Mouse (Mus musculus) liver, postnatal 0 days (tissue): ENCODE measurements around the gene Cog4. TPM values are rescaled to one million over a fixed set of nuclear protein-coding genes. Genes with fewer than 3 reads are reported as not detected.

Experiments
- ATAC-seq: fragments of 200-750 bp; cut with Nextera tagmentation; 2 replicates; pipeline ENCODE4 v1.8.0; 2017; ENCODE audit warnings: mild to moderate bottlenecking, moderate library complexity
- DNase-seq: peaks from one replicate; pipeline ENCODE4 v3.0.0-alpha.2; 2016
- H3K27ac ChIP-seq: fragments of 300-500 bp; sonication (generic); 2 replicates; pipeline ENCODE4 v1.5.1; 2014; ENCODE audit warnings: antibody characterized with exemption, moderate library complexity, mild to moderate bottlenecking, low read depth
- H3K27me3 ChIP-seq: fragments of 300-500 bp; sonication (generic); 2 replicates; pipeline ENCODE4 v1.6.1; 2014; ENCODE audit warnings: low read length, control low read depth, mixed read lengths; ENCODE audit not compliant: insufficient read depth
- H3K36me3 ChIP-seq: fragments of 300-500 bp; sonication (generic); replicated peaks from 2 replicates; pipeline ENCODE4 v1.6.1; 2014; ENCODE audit warnings: mild to moderate bottlenecking, control low read depth, low read length, moderate library complexity, mixed read lengths; ENCODE audit not compliant: insufficient read depth
- H3K4me1 ChIP-seq: fragments of 300-500 bp; sonication (generic); 2 replicates; pipeline ENCODE4 v1.6.1; 2014; ENCODE audit warnings: antibody characterized with exemption, mild to moderate bottlenecking, control low read depth; ENCODE audit not compliant: insufficient read depth
- H3K4me2 ChIP-seq: fragments of 300-500 bp; sonication (generic); 2 replicates; pipeline ENCODE4 v1.6.1; 2014; ENCODE audit warnings: low read depth, mild to moderate bottlenecking, low read length, moderate library complexity, mixed read lengths
- H3K4me3 ChIP-seq: fragments of 300-500 bp; sonication (generic); 2 replicates; pipeline ENCODE4 v1.5.1; 2014; ENCODE audit warnings: low read depth, low read length
- H3K9ac ChIP-seq: fragments of 300-500 bp; sonication (generic); replicated peaks from 2 replicates; pipeline ENCODE4 v1.6.1; 2014; ENCODE audit warnings: mild to moderate bottlenecking, moderate library complexity
- H3K9me3 ChIP-seq: fragments of 300-500 bp; sonication (generic); 2 replicates; pipeline ENCODE4 v1.6.1; 2016; ENCODE audit warnings: mild to moderate bottlenecking, control low read depth, low read length, mixed read lengths
- CTCF ChIP-seq: sonication (generic); IDR thresholded peaks from 2 replicates; pipeline ENCODE4 v1.5.1; 2016; ENCODE audit warnings: antibody characterized with exemption, low read depth
- EP300 ChIP-seq: IDR thresholded peaks from 2 replicates; pipeline ENCODE4 v1.6.1; 2016; ENCODE audit warnings: antibody characterized with exemption, low read depth, mild to moderate bottlenecking
- WGBS: fragments of 180-500 bp; shearing (Covaris S2); extraction: QIAGEN DNeasy Blood & Tissue Kit; methylation state at CpG from one replicate; pipeline ENCODE4 v1.1.7; 2014; ENCODE audit not compliant: insufficient replicate concordance; 5-methylcytosine and 5-hydroxymethylcytosine counted together
- polyA plus RNA-seq: library from polyadenylated mRNA; unstranded; fragments of >200 nt; fragmentation: Nextera tagmentation; extraction: Ambion mirVana; gene quantifications from 2 replicates; pipeline ENCODE4 v1.2.1, GENCODE M21; 2015

The Cog4 gene
- polyA plus RNA-seq, 1 experiment from 2014 or later = 22.7 TPM

DNA sequence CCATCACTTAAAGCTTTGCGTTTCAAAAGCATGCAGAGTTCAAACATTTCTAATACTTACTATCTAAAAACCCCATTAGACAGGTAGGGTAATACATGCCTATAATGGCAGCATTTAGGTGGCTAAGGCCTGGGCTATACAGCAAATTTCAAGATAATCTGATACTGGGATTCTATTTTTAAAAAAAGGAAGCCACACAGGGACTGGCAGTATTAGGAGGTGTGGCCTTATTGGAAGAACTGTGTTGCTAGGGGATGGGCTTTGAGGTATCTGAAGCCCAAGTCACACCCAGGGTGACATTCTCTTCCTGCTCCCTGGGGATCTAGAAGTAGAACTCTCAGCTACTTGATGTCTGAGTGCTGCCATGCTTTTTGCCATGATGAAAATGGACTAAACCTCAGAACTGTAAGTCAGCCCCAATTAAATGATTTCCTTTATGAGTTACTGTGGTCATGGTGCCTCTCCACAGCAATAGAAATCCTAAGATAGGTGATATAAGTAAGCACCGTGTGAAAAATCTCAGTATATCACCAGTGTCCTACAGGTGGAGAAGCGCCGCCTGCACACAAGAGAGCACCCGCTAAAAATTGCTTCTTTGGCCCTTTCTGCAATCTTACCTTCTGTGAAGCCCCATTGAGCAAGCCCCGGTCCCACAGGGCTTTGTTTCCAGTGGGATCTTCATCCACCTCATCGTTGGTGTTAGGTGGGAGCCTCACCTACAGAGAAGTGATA is 33.9 kb upstream of the Cog4 start:
- no peak overlapping the region for H3K27ac ChIP-seq

DNA sequence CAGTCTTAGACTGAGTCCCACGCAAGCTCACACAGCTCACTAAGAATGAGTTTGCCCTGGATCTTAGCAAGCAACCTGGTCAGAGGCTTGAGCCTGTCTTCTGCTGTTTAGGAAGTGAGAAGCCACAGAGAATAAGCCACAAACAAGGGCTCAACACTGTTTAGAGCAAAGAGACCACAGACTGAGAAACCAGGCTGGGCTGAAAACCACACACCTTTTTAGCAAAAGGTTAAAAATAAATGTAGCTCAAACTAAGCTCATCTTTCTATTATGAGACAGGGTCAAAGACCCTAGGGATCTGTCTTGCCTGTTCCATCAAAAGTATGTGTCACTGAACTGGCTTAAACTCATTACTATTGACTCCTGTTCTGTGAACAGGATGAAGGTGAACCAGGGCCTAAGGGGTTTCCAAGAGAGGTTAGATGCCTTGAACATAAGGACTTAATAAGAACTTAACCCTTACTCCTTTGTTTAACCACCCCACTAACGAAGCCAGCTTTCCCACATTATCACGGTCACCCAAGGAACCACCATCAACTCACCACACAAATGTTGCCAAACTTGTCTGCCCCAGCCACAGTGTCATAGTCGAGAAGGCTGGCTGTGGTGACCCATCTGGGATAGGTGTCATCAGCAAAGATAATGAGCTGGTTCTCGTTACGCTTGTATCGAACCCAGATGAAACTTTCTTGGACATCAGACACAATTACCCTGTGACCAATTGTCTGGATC is 33.2 kb upstream of the Cog4 start:
- no peak for ATAC-seq
- Histone ChIP-seq H3K9me3 (no peaks in the 10 kb centered on the region), H3K27ac (no peak overlapping the region), H3K36me3 (peaks cover 93% of the 10 kb centered on the region), H3K4me3 (no peak overlapping the region), H3K4me1 (no peaks in the 10 kb centered on the region), H3K9ac (no peak overlapping the region), H3K4me2 (no peak overlapping the region), H3K27me3 (no peaks in the 10 kb centered on the region)
- 87% methylated on average over 7 of the region's 7 CpGs for WGBS
- no peak for TF ChIP-seq CTCF
- no peak for TF ChIP-seq EP300
- DNase-seq = no peak

More for the DNA sequence above, 33.9 kb upstream of the Cog4 start:
- H3K27me3 ChIP-seq = no peaks in the 10 kb centered on the region
- H3K36me3 ChIP-seq = peaks cover 86% of the 10 kb centered on the region
- no peak overlapping the region for H3K4me2 ChIP-seq
- H3K4me3 ChIP-seq = no peak overlapping the region
- DNase-seq = no peak
- no peaks in the 10 kb centered on the region for H3K9me3 ChIP-seq
- H3K9ac ChIP-seq = no peak overlapping the region
- ATAC-seq = no peak
- no peaks in the 10 kb centered on the region for H3K4me1 ChIP-seq
- WGBS = 91% methylated on average over 7 of the region's 7 CpGs
- TF ChIP-seq CTCF (no peak), EP300 (no peak)

GRCm38 (mm10) chr8:110815308-110815707 is 31.1 kb upstream of the Cog4 start:
- Histone ChIP-seq H3K27ac (no peak overlapping the region), H3K4me3 (no peak overlapping the region), H3K9me3 (no peaks in the 10 kb centered on the region), H3K9ac (no peak overlapping the region), H3K36me3 (peaks cover 98% of the 10 kb centered on the region), H3K4me1 (no peaks in the 10 kb centered on the region), H3K27me3 (no peaks in the 10 kb centered on the region), H3K4me2 (no peak overlapping the region)
- WGBS = 77% methylated on average over 3 of the region's 3 CpGs
- no peak for DNase-seq
- no peak for ATAC-seq
- no peak for TF ChIP-seq CTCF
- no peak for TF ChIP-seq EP300

- H3K36me3 ChIP-seq = peaks cover 97% of the 10 kb centered on the region
- H3K4me1 ChIP-seq = no peaks in the 10 kb centered on the region
- no peak overlapping the region for H3K4me3 ChIP-seq
- 82% methylated on average over 1 of the region's 1 CpGs for WGBS
- no peak for DNase-seq
- H3K4me2 ChIP-seq = no peak overlapping the region
- no peaks in the 10 kb centered on the region for H3K27me3 ChIP-seq
- no peak overlapping the region for H3K27ac ChIP-seq
- TF ChIP-seq CTCF = no peak
- no peak overlapping the region for H3K9ac ChIP-seq
- no peaks in the 10 kb centered on the region for H3K9me3 ChIP-seq
- ATAC-seq = no peak
These were observed 29.4 kb upstream of the Cog4 start for GRCm38 (mm10) chr8:110816990-110817389.

GRCm38 (mm10) chr8:110818593-110818992 is 27.8 kb upstream of the Cog4 start:
- no peaks in the 10 kb centered on the region for H3K9me3 ChIP-seq
- H3K4me1 ChIP-seq = no peaks in the 10 kb centered on the region
- no peak overlapping the region for H3K4me2 ChIP-seq
- peaks cover 96% of the 10 kb centered on the region for H3K36me3 ChIP-seq
- WGBS = 83% methylated on average over 3 of the region's 3 CpGs
- ATAC-seq (no peak), DNase-seq (no peak)
- no peak overlapping the region for H3K4me3 ChIP-seq
- no peaks in the 10 kb centered on the region for H3K27me3 ChIP-seq
- no peak overlapping the region for H3K27ac ChIP-seq
- H3K9ac ChIP-seq = no peak overlapping the region
- TF ChIP-seq CTCF (no peak), EP300 (no peak)

DNA sequence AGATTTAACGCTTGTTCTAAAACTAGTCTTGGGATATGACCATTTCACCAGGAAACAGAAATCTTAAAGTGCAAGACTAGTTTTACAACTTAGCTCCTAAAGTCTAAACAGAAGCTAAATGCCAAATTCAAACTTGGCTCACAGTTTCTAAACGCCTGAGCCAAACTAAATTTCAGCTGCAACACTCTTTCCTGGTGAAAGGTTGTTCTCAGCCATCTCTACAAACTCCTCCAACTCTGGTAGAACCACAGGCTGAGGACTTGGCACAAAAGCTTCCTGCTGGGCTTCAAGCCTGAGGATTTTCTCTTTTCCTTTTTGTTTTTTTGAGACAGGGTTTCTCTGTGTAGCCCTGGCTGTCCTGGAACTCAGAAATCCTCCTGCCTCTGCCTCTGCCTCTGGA is 26.1 kb upstream of the Cog4 start:
- peaks cover 95% of the 10 kb centered on the region for H3K36me3 ChIP-seq

More for the DNA sequence above, 26.1 kb upstream of the Cog4 start:
- H3K9me3 ChIP-seq = no peaks in the 10 kb centered on the region
- no peak for DNase-seq
- H3K4me3 ChIP-seq = no peak overlapping the region
- H3K4me1 ChIP-seq = no peaks in the 10 kb centered on the region
- H3K27ac ChIP-seq = no peak overlapping the region
- ATAC-seq = no peak
- no peaks in the 10 kb centered on the region for H3K27me3 ChIP-seq
- H3K4me2 ChIP-seq = no peak overlapping the region
- WGBS = 94% methylated on average over 2 of the region's 2 CpGs
- TF ChIP-seq EP300 (no peak), CTCF (no peak)
- H3K9ac ChIP-seq = no peak overlapping the region
